Mouse (Mus musculus) splenic B cell, adult 2 months (primary cell): ENCODE measurements around the gene Tlr5.

Experiments used
- DNase-seq: peaks from one replicate; pipeline ENCODE4 v3.0.0-alpha.2; 2011; ENCODE audit warnings: low read depth, low spot score
- H3K27me3 ChIP-seq: 2 replicates; pipeline ENCODE4 v1.6.1; 2012; ENCODE audit warnings: mild to moderate bottlenecking, low read length, moderate library complexity, mixed read lengths; ENCODE audit not compliant: control insufficient read depth, poor library complexity, insufficient read depth, severe bottlenecking
- H3K36me3 ChIP-seq: 2 replicates; pipeline ENCODE4 v1.6.1; 2012; ENCODE audit warnings: mild to moderate bottlenecking, low read length, moderate library complexity, mixed read lengths; ENCODE audit not compliant: control insufficient read depth, poor library complexity, insufficient read depth, severe bottlenecking

Gene Tlr5

DNA sequence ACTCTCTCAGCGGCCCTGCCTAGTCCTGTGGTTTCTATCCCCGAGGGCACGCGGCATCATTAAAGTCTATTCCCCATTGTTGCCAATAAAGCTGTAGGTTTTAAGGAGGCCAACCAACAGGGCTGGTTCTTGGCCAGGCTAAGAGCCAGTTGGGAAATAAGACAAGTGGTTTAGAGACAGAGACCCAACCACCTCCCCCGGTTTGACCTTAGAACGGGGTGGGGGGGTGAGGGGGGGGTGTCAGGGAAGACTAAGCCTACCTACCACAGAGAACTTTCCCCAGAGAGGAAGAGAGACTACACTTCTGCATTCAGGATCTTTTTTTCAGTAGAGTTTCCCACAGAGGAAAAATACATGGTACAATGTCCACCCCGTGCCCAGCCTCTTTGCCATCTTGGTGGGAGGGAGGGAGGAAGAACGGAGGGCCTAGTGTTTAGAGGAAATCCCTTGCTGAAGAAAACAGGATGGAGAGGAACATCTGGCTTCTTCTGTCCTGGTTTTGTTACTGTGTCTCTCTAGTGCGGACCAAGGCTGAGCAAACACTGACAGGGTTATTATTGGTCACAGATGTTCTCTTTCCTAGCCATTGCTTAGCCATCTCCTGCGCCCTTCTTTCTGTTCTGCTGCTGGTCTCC, 17.0 kb upstream of the Tlr5 start:
- no peaks in the 10 kb centered on the region for H3K27me3 ChIP-seq

DNA sequence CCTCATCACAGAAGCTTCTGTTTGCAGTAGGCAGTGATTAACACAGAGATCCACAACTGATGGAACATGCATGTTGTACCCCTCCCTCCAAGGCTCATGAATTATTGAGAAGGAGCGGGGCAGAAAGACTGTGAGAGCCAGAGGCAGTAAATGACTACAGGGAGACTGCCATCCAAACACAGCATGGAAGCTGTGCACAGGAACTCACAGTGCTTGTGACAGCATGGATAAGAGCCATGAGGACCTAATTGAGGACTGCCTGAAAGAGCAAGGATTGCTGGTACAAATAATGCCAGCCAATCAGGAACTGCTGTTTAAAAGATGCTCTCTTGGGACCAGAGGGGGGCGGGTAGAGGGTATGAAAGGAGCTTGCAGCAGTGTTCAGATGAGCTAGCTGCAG, 12.7 kb upstream of the Tlr5 start:
- H3K36me3 ChIP-seq = no peaks in the 10 kb centered on the region
- no peaks in the 10 kb centered on the region for H3K27me3 ChIP-seq
- DNase-seq = no peak

More for the DNA sequence above, 17.0 kb upstream of the Tlr5 start:
- H3K36me3 ChIP-seq = no peaks in the 10 kb centered on the region
- DNase-seq = no peak

DNA sequence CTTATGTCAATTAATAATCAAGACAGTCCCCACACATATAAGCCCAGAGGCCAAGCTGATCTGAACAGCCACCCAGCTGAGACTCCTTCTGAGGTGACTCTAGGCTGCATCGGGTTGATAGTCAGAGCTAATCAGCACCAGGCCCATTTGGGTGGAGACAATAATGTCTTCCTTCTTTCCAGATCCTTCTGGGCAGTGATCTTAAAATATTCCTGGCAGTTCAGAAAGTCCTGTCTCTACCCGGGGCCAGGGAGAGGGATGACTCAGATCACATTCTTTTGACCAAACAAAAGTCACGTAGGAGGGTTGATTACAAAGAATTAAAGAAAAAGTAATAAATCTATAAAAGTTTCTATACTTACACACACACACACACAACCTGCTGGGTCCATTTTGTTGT, 10.7 kb upstream of the Tlr5 start:
- no peaks in the 10 kb centered on the region for H3K27me3 ChIP-seq

DNA sequence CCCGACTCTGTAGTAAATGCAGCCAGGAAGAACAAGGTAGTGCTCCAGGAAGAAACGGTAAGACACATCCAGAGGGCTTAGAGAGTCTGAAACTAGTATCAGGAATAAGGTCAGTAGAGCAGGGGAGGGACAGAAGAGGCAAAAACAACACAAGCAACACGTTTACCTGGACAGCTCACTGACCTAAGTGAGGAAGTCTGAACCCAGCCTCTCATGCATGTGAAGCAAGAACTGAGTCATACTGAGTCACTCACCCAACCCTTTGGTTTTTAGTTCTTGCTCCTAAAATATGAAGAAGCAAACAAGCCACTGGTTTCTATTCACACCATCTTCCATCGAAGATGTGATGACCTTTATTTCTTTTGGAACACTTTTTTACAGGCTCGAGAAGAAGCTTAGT, 9.9 kb upstream of the Tlr5 start:
- DNase-seq = no peak
- Histone ChIP-seq H3K36me3 (no peaks in the 10 kb centered on the region), H3K27me3 (no peaks in the 10 kb centered on the region)

More for the DNA sequence above, 10.7 kb upstream of the Tlr5 start:
- no peak for DNase-seq
- no peaks in the 10 kb centered on the region for H3K36me3 ChIP-seq

DNA sequence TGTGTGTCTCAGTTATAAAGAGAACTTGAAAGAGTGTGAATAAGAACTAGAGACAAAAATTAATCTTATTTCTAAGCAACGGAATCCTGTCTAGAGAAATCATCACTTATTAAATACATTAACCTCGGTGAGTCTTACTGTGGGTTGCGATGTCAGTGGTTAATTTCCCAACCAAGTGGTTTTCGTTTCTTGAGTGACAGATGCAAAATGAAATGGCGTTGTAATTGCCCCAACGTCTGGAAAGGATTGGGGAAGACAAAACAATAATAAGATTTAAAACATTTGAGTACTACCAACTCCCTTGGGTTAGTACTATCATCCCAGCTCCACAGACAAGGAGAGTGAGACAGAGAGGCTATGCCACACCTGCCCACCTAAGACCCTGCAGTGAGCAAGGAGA, 9.0 kb upstream of the Tlr5 start:
- H3K36me3 ChIP-seq = no peaks in the 10 kb centered on the region
- no peak for DNase-seq
- no peaks in the 10 kb centered on the region for H3K27me3 ChIP-seq

DNA sequence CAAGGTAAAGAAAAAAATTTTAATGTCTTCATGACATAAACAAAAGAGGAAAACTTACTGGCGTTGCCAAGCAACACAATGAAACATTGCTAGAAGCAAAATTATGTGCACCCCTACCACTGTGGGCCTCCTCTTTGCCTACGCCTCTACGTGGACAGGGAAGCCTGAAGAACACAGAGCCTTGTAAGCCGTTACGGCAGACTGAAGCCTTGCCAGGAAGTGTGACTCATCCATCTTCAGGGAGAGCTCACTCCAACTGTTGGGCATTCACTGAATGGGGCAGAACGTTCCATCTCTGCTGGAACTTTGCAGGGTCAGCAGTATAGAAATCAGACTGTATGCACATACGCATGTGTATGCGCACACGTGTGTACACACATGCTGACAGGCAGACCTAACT, 3.3 kb upstream of the Tlr5 start:
- no peaks in the 10 kb centered on the region for H3K36me3 ChIP-seq
- DNase-seq = no peak

DNA sequence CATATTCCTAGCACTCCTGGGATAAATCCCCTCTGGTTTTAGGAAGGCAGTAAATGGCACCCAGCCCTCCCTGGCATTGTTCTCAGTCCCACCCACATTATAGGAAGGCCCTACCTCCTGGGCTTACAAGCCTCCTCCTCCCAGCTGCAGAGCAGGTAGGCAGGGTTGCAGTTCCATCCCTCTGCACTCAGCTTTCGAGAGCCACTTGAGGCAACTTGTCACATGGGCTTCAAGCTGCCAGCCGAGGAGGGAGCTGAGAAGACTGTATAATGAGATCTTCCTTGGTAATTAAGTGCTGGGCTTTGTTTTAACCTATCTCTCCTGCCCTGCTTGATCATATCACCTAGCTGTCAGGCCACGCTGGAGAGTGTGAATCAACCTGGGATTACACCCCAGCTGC, 1.4 kb upstream of the Tlr5 start:
- Histone ChIP-seq H3K27me3 (no peaks in the 10 kb centered on the region), H3K36me3 (no peaks in the 10 kb centered on the region)
- no peak for DNase-seq

More for the DNA sequence above, 3.3 kb upstream of the Tlr5 start:
- no peaks in the 10 kb centered on the region for H3K27me3 ChIP-seq

DNA sequence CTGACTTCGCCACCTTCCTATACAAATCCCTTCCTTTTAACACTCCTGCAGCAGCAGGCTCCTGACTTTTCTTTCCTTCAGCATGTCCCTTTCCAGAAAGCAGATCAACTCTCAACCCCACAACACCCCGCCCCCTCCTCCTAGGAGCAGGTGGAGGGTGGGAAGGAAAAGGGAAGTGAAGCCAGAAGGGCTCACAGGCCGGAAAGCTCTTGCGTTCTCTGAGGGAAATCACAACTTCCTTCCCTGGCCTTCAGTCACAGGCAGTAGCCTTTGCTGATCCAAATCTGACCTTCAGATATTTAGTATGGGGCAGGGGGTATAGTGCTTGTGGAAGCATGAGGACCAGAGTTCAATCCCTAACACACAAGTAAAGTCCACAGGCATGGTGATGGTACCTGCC, 921 bp upstream of the Tlr5 start:
- peak; percentile 12 for DNase-seq
- Histone ChIP-seq H3K27me3 (no peaks in the 10 kb centered on the region), H3K36me3 (no peaks in the 10 kb centered on the region)

DNA sequence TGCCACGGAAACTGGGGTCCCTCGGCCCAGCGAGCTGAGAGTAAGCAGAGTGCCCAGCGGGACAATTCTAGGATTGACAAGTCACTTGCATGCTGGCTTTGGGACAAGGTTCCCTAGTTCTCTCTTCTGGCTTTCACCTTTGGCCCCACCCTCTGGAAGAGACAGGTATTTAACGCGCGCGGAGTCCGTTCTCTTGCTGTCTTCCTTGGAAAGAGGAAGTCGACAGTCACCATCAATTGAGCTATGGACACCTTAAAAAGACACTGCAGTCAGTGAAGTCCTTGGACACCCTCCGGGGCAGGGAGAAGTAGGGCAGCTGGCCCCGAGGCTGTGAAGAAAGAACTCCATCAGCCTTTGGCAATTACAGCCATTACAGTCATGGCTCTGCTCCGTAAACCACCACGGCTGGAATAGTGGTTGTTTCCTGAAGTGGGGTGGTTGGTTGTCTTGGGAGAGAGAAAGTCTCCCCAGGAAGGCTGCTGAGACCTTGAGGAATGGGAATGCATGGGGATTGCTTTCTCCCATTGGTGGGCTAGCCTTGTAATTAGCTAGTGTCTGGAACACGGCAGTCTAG, 546 bp downstream of the Tlr5 start:
- H3K27me3 ChIP-seq = no peaks in the 10 kb centered on the region
- H3K36me3 ChIP-seq = no peaks in the 10 kb centered on the region
- DNase-seq = peak; percentile 13

DNA sequence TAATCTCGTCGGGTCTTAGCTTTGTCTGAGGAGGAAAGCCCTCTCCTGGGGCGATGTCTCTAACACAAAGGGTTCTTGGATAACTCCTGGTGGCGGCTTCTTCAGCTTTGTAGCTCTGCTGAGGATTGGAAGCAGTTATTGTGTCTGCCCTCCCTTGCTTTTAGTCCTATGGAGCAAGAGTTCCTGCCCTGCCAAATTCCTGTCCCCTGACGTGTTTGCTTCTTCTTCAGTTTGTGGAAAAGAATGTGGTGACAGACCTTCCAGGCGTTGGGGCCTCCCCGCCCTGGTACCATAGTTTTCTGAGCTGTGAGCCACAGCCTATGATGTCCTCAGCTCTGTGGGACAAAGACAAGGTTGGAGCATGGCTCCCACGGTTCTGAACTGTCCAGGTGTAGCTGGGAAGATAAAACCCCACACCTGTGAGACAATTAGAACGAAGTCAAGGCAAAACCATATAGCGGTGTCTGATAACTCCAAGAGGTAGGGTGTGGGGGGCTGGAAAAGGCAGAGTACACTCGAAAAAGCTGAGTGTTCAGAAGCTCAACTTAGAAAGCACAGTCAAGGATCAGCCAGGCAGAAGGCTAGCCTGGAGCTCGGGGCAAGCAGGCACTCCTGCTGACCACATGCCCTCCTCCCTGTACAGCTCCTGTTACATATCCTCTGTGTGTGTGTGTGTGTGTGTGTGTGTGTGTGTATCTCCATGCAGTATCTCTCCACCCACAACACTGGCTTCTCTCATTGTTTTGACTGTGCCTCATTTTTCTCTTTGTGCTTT, 1.8 kb downstream of the Tlr5 start:
- Histone ChIP-seq H3K27me3 (no peaks in the 10 kb centered on the region), H3K36me3 (no peaks in the 10 kb centered on the region)
- DNase-seq = no peak

DNA sequence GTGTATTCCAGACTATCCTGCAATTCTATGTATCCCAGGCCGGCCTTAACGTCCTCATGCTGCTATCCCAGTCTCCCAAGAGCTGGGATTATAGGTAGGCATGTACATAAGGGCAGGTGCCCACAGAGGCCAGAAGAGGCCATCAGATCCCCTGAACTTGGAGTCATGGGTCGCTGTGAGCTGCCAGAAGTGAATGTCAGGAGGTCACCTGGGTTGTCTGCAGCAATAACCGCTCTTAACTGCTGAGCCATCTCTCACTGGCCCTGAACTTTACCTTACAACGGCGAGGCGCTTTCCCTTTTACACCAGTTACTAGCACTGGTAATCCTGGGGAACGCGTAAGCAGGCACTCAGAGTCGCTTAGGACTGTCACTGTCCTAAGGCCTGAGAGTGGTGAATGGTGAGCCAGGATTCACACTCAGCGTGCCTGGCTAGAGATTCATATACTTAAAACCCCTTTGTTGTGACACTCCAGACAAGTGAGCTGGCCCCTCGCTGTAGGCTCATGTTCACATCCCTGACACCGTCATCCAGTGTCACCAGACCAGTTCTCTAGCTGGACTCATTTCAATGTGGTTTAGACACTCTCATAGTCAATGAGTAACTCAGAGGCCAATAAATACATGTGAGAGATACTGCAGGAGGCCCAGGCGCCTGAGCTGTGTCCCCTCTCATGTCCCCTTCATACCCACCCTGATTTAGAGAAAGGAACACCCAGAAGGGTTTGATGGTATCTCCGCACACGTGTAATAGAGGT, 2.6 kb downstream of the Tlr5 start:
- no peak for DNase-seq
- no peaks in the 10 kb centered on the region for H3K36me3 ChIP-seq
- no peaks in the 10 kb centered on the region for H3K27me3 ChIP-seq

DNA sequence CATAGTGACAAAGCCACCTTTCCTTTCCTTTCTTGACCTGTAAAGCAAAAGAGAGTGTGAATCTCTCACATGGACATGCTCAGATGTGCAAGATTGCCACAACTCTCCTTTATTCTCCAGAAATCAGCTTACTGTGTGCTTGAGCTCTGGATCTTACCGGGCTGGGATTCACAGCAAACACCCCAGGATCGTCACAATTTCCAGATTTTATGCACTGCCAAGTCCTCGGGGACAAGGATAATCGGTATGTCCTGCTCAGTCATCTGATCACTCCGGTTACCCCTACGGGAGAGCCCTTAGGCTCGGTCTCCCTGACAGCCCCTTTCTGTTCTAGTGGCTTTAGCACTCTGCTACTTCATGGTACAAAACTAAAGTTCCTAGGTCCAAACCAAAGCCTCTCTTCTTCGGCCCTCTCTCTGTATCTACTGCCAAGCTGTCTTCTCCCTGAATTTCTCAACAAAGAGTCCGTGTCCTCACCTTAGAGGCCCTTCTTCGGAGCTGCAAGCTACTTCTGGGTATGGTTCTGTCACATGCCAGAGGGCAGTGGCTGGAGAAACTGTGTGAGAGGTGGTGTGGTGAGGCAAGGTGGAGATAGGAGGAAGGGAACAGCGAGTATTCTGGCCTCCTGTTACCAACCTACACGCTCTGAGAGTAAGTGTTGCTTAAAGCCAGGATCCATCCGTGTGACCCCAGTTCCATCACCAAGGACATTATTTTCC, 3.4 kb downstream of the Tlr5 start:
- Histone ChIP-seq H3K36me3 (no peaks in the 10 kb centered on the region), H3K27me3 (no peaks in the 10 kb centered on the region)
- no peak for DNase-seq

DNA sequence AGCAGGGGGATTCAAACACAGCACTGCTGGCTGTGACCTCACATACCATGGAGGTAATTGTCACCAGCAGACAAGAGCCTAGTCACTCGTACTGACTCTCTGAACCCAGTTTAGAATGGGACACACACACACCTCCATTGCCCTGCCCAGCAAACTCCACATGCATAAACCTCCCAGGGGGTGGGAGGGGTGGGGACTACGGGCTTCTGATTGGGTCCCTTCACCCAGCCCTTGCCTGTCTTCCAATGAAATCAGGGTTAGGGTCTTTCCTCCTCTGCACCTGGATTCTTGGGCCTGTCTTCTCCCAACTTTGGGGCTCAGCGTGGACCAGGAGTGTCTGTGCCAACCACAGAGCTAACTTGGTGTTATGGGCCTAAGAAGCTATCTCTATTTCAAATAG, 4.2 kb downstream of the Tlr5 start:
- no peaks in the 10 kb centered on the region for H3K27me3 ChIP-seq
- H3K36me3 ChIP-seq = no peaks in the 10 kb centered on the region
- no peak for DNase-seq

DNA sequence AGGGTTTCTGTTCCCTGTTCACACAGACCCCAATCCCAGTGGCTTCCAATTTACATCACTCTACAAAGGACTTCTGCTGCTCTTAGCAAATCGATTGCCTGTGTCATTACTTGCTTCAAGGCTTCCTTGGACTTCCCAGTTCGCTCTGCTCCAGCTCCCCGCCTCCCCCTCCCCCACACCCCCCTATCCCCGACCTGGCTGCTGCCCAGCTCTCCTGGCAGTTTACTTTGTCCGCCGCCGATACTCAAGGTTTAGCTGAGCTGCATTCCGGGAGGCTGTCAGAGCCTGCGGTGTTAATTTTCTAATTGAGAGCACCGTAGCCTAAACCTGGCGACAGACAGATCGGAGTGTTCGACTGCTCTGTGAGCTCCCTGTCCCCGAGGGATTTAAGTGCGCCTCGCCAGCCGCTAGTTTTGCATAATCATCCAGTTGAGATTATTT, 4.7 kb downstream of the Tlr5 start:
- Histone ChIP-seq H3K27me3 (no peaks in the 10 kb centered on the region), H3K36me3 (no peaks in the 10 kb centered on the region)
- peak; percentile 32 for DNase-seq
